Mouse (Mus musculus) hindbrain, postnatal 0 days (tissue): Measurements from ENCODE around the gene Ppfibp1. TPM values are rescaled to one million over a fixed set of nuclear protein-coding genes. Genes with fewer than 3 reads are reported as not detected.

Experiments
- ATAC-seq: fragments of 200-750 bp; cut with Nextera tagmentation; 2 replicates; pipeline ENCODE4 v1.8.0; 2017; ENCODE audit warnings: mild to moderate bottlenecking, moderate TSS enrichment, moderate library complexity
- DNase-seq: peaks from one replicate; pipeline ENCODE4 v3.0.0-alpha.2; 2015; ENCODE audit warnings: low spot score
- H3K27ac ChIP-seq: fragments of 300-500 bp; sonication (generic); 2 replicates; pipeline ENCODE4 v1.5.1; 2014; ENCODE audit warnings: mild to moderate bottlenecking
- H3K27me3 ChIP-seq: fragments of 300-500 bp; sonication (generic); 2 replicates; pipeline ENCODE4 v1.6.1; 2014; ENCODE audit warnings: low read length, mixed read lengths; ENCODE audit not compliant: insufficient read depth
- H3K36me3 ChIP-seq: fragments of 300-500 bp; sonication (generic); 2 replicates; pipeline ENCODE4 v1.6.1; 2014; ENCODE audit warnings: low read length, mixed read lengths; ENCODE audit not compliant: insufficient read depth
- H3K4me1 ChIP-seq: fragments of 300-500 bp; sonication (generic); 2 replicates; pipeline ENCODE4 v1.6.1; 2014; ENCODE audit warnings: antibody characterized with exemption, low read length, mixed read lengths; ENCODE audit not compliant: insufficient read depth
- H3K4me2 ChIP-seq: fragments of 300-500 bp; sonication (generic); 2 replicates; pipeline ENCODE4 v1.6.1; 2014; ENCODE audit warnings: low read depth, mild to moderate bottlenecking, low read length, moderate library complexity, mixed read lengths
- H3K4me3 ChIP-seq: fragments of 300-500 bp; sonication (generic); 2 replicates; pipeline ENCODE4 v1.5.1; 2014; ENCODE audit warnings: low read length
- H3K9ac ChIP-seq: fragments of 300-500 bp; sonication (generic); replicated peaks from 2 replicates; pipeline ENCODE4 v1.6.1; 2014; ENCODE audit warnings: mild to moderate bottlenecking, low read length, moderate library complexity, mixed read lengths
- H3K9me3 ChIP-seq: fragments of 300-500 bp; sonication (generic); 2 replicates; pipeline ENCODE4 v1.6.1; 2016; ENCODE audit warnings: low read length, mixed read lengths
- CTCF ChIP-seq: IDR thresholded peaks from 2 replicates; pipeline ENCODE4 v1.5.1; 2016; ENCODE audit warnings: antibody characterized with exemption, control low read depth, low read depth
- WGBS: fragments of 180-500 bp; shearing (Covaris S2); extraction: QIAGEN DNeasy Blood & Tissue Kit; methylation state at CpG from one replicate; pipeline ENCODE4 v1.1.7; 2014; 5-methylcytosine and 5-hydroxymethylcytosine counted together
- polyA plus RNA-seq: library from polyadenylated mRNA; unstranded; fragments of >200 nt; fragmentation: Nextera tagmentation; extraction: Ambion mirVana; gene quantifications from 2 replicates; pipeline ENCODE4 v1.2.1, GENCODE M21; 2015
- total RNA-seq: library from RNA; depleted of rRNA; stranded (reverse); fragments of >200 nt; gene quantifications from 2 replicates; pipeline ENCODE4 v1.2.3, GENCODE M21; 2014; rRNA removed

The Ppfibp1 gene
- 17.8 and 26.8 TPM in 2 replicates for total RNA-seq
- polyA plus RNA-seq = 16.3 and 17.2 TPM in 2 replicates

- peak within 1 kb of the TSS; percentile 90 for H3K4me2 ChIP-seq
- DNase-seq = peak; percentile 93
- TF ChIP-seq CTCF = no peak
- H3K27ac ChIP-seq = peak within 1 kb of the TSS; percentile 62
- H3K9me3 ChIP-seq = no peaks in the 10 kb centered on the region
- H3K4me1 ChIP-seq = no peaks in the 10 kb centered on the region
- peak within 1 kb of the TSS; percentile 81 for H3K4me3 ChIP-seq
- peak; percentile 97 for ATAC-seq
- H3K27me3 ChIP-seq = no peaks in the 10 kb centered on the region
- 2% methylated on average over 72 of the region's 80 CpGs for WGBS
- H3K9ac ChIP-seq = peak within 1 kb of the TSS; percentile 57
- H3K36me3 ChIP-seq = no peaks in the 10 kb centered on the region
These were observed at the start of gene Ppfibp1 for GRCm38 (mm10) chr6:146887958-146888659. Gene Ppfibp1 (plus strand): TSS chr6:146888487.

- Histone ChIP-seq H3K9me3 (no peaks in the 10 kb centered on the region), H3K36me3 (no peaks in the 10 kb centered on the region), H3K4me2 (no peak overlapping the region), H3K9ac (no peak overlapping the region), H3K4me3 (no peak overlapping the region), H3K27me3 (no peaks in the 10 kb centered on the region), H3K27ac (no peak overlapping the region), H3K4me1 (no peaks in the 10 kb centered on the region)
- 90% methylated on average over 4 of the region's 4 CpGs for WGBS
- no peak for TF ChIP-seq CTCF
- DNase-seq (no peak), ATAC-seq (no peak)
These were observed 49.4 kb upstream of the Ppfibp1 start for GRCm38 (mm10) chr6:146838863-146839262.

GRCm38 (mm10) chr6:146844867-146845266 is 43.4 kb upstream of the Ppfibp1 start:
- Histone ChIP-seq H3K27me3 (no peaks in the 10 kb centered on the region), H3K4me3 (no peak overlapping the region), H3K27ac (no peak overlapping the region), H3K9ac (no peak overlapping the region), H3K4me1 (no peaks in the 10 kb centered on the region), H3K9me3 (no peaks in the 10 kb centered on the region), H3K4me2 (no peak overlapping the region), H3K36me3 (no peaks in the 10 kb centered on the region)
- WGBS = 73% methylated on average over 6 of the region's 6 CpGs
- DNase-seq = no peak
- TF ChIP-seq CTCF = no peak
- ATAC-seq = no peak

GRCm38 (mm10) chr6:146845347-146845746 is 42.9 kb upstream of the Ppfibp1 start:
- Histone ChIP-seq H3K9ac (no peak overlapping the region), H3K4me3 (no peak overlapping the region), H3K36me3 (no peaks in the 10 kb centered on the region), H3K27me3 (no peaks in the 10 kb centered on the region), H3K4me1 (no peaks in the 10 kb centered on the region), H3K4me2 (no peak overlapping the region), H3K9me3 (no peaks in the 10 kb centered on the region), H3K27ac (no peak overlapping the region)
- no peak for TF ChIP-seq CTCF
- DNase-seq (no peak), ATAC-seq (no peak)
- 71% methylated on average over 5 of the region's 5 CpGs for WGBS

DNA sequence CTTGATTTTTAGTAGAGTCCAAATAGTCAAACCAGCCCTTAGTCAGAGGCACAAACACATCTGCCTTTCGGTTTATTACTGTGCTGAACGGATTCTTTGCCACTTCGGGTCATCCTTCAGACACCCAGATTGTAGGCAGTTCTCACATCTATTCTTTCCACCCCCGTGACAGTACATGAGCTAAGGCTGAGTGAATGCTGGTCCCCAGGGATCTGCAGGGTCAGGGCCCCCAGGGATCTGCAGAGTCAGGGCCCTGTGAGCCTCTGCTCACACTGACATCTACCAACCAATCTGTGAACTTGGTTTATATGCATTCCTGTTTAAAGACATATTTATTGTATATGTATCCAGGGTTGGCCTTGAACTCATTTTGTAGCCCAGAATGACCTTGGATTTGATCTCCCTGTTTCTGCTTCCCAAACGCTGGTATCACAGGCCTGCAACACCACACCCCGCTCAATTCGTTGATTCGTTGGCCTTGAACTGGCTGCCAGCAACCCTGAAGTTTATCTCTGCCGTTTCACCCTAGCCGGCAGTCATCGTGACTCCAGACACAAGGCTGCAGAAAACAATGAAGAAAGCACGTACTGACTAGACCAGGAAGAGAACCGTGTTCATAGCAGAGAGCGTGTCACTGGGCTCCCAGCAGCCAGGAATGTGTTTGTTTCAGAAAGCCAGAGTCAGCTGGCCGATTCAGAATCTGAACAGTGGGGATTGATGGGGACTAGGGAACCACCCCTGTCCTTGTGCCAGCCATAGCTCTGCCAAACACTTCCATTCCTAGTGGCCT is 42.1 kb upstream of the Ppfibp1 start:
- Histone ChIP-seq H3K4me3 (no peak overlapping the region), H3K9me3 (no peaks in the 10 kb centered on the region), H3K27ac (no peak overlapping the region), H3K36me3 (no peaks in the 10 kb centered on the region), H3K27me3 (no peaks in the 10 kb centered on the region), H3K4me2 (no peak overlapping the region), H3K9ac (no peak overlapping the region), H3K4me1 (no peaks in the 10 kb centered on the region)
- DNase-seq (peak; percentile 40), ATAC-seq (peak; percentile 67)
- no peak for TF ChIP-seq CTCF
- WGBS = 62% methylated on average over 15 of the region's 15 CpGs

GRCm38 (mm10) chr6:146847402-146847801 is 40.9 kb upstream of the Ppfibp1 start:
- Histone ChIP-seq H3K4me1 (no peaks in the 10 kb centered on the region), H3K9me3 (no peaks in the 10 kb centered on the region), H3K27ac (no peak overlapping the region), H3K27me3 (no peaks in the 10 kb centered on the region), H3K36me3 (no peaks in the 10 kb centered on the region), H3K4me2 (no peak overlapping the region), H3K4me3 (no peak overlapping the region), H3K9ac (no peak overlapping the region)
- no peak for ATAC-seq
- TF ChIP-seq CTCF = no peak
- 80% methylated on average over 3 of the region's 3 CpGs for WGBS
- DNase-seq = no peak
